Mouse (Mus musculus): ENCODE measurements around the gene Hist1h4d. TPM values are rescaled to one million over a fixed set of nuclear protein-coding genes. Genes with fewer than 3 reads are reported as not detected.

The Hist1h4d gene
- total RNA-seq, 2 experiments from 2014 or later, result 132 to 135 TPM

- DNase-seq, result no peak
Observed at GRCm38 (mm10) chr13:23593051-23593770, 11.8 kb downstream of the Hist1h4d start.

GRCm38 (mm10) chr13:23595185-23595584 lies 13.8 kb downstream of the Hist1h4d start:
- DNase-seq, result no peak

- DNase-seq, result no peak
Observed at GRCm38 (mm10) chr13:23595622-23596372, 14.4 kb downstream of the Hist1h4d start.

- peak; percentile 56 for DNase-seq
Observed at GRCm38 (mm10) chr13:23597957-23598356, 16.6 kb downstream of the Hist1h4d start.

GRCm38 (mm10) chr13:23603182-23603699 lies 21.8 kb downstream of the Hist1h4d start:
- DNase-seq, result no peak

GRCm38 (mm10) chr13:23604452-23604851 lies 23.1 kb downstream of the Hist1h4d start:
- DNase-seq, result no peak

- DNase-seq, result no peak
Observed at GRCm38 (mm10) chr13:23605052-23605451, 23.7 kb downstream of the Hist1h4d start.

- no peak for DNase-seq
Observed at GRCm38 (mm10) chr13:23609209-23609608, 27.8 kb downstream of the Hist1h4d start.

- no peak for DNase-seq
Observed at GRCm38 (mm10) chr13:23609844-23610243, 28.4 kb downstream of the Hist1h4d start.

GRCm38 (mm10) chr13:23610393-23610792 lies 29.0 kb downstream of the Hist1h4d start:
- no peak for DNase-seq

- DNase-seq, result no peak
Observed at GRCm38 (mm10) chr13:23611638-23612037, 30.2 kb downstream of the Hist1h4d start.

GRCm38 (mm10) chr13:23620056-23620732 lies 38.8 kb downstream of the Hist1h4d start:
- no peak for DNase-seq

- peak; percentile 67 to 71 for DNase-seq
Observed at GRCm38 (mm10) chr13:23620733-23621531, 39.5 kb downstream of the Hist1h4d start, which contains the start of gene Hist1h2be. Hist1h2be (minus strand) TSS chr13:23621124.

GRCm38 (mm10) chr13:23621532-23622174 lies 40.3 kb downstream of the Hist1h4d start:
- DNase-seq, result peak; percentile 55 to 66

- DNase-seq, result peak; percentile 84 to 87
Observed at GRCm38 (mm10) chr13:23622175-23622671, 40.8 kb downstream of the Hist1h4d start, which contains the start of gene Hist1h1e. Hist1h1e (minus strand) TSS chr13:23622558.

GRCm38 (mm10) chr13:23622861-23623450 lies 41.6 kb downstream of the Hist1h4d start:
- DNase-seq, result no peak

GRCm38 (mm10) chr13:23630653-23631052 lies 49.3 kb downstream of the Hist1h4d start:
- DNase-seq, result no peak

All from layer of hippocampus, postnatal 36 days (tissue).